Mouse (Mus musculus) olfactory bulb, adult 2 months (tissue): Measurements from ENCODE around the gene Serpinb1a.

Experiments used
- CTCF ChIP-seq: fragments of 200-500 bp; IDR thresholded peaks from 2 replicates; pipeline ENCODE4 v1.5.1; 2012; ENCODE audit warnings: low read depth, mild to moderate bottlenecking, low read length, moderate library complexity; ENCODE audit not compliant: insufficient read depth
- POLR2A ChIP-seq: fragments of 200-500 bp; IDR thresholded peaks from 2 replicates; pipeline ENCODE4 v1.6.1; 2012; ENCODE audit warnings: mild to moderate bottlenecking, low read depth, low read length, moderate library complexity; ENCODE audit not compliant: insufficient read depth

GRCm38 (mm10) chr13:32801693-32802221 lies 49.2 kb downstream of the Serpinb1a start, which contains the start of gene Wrnip1:
- no peak for TF ChIP-seq CTCF
- TF ChIP-seq POLR2A, result peak; percentile 55; the same call in 1 of the 2 replicates
